Mouse (Mus musculus) spleen, adult 2 months (tissue): Measurements from ENCODE around the gene Fosb.

Experiments
- CTCF ChIP-seq: fragments of 200-500 bp; IDR thresholded peaks from 2 replicates; pipeline ENCODE4 v1.5.1; 2011; ENCODE audit warnings: mild to moderate bottlenecking, inconsistent platforms; ENCODE audit not compliant: insufficient read depth, insufficient read length, insufficient replicate concordance; ENCODE audit errors: extremely low read depth
- POLR2A ChIP-seq: fragments of 200-500 bp; IDR thresholded peaks from 2 replicates; pipeline ENCODE4 v1.6.1; 2011; ENCODE audit warnings: low read depth, low read length, inconsistent platforms

DNA sequence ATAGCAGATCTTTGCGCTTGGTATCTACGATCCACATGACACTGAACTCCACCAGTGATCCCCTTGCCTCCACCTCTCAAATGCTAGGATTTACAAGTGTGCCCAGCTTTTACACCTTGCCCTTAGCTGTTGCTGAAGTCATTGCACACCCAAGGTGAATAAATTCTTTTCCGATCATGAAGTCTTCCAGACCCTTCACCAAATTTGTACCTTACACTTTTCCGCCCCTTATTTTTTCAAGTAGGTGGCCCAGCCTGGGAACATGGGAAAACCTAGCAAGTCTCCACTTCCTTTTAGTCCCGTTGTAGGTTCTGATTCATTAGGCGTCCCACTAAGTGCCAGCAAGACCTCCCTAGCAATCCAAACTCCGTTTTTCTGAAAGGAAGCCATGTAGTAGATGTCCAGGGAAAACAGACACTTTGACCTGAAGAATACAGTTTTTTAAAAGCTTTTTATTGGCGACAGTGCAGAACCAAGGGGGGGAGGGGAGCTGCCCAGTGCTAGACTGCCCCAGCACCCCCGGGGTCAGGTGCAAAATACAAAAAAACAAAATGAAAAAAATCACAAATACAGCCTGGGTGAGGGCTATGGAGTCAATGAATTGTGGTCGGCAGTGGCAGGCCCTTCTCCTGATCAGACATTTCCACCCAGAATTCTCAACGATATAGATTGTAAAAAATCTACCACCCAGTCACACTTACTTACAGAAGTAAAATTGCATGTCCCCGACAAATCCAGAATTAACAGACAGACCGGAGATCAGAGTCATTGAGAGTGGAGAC is 7.4 kb downstream of the Fosb start:
- TF ChIP-seq CTCF = no peak
- TF ChIP-seq POLR2A = no peak
